Mouse (Mus musculus): ENCODE results near the gene Hipk2.

GRCm38 (mm10) chr6:38676217-38676616 lies 199.7 kb downstream of the Hipk2 start:
- TF ChIP-seq POLR2A (IDR thresholded peaks at IDR 0.05; ENCODE audit: low read depth, low read length) (no peak), CTCF (IDR thresholded peaks at IDR 0.05; ENCODE audit: extremely low read depth, insufficient read depth, insufficient read length, insufficient replicate concordance) (no peak)
